Mouse (Mus musculus) intestine, embryonic 14.5 days (tissue): Measurements from ENCODE around the gene Zfp1. TPM values are rescaled to one million over a fixed set of nuclear protein-coding genes. Genes with fewer than 3 reads are reported as not detected.

Experiments used
- ATAC-seq: fragments of 200-750 bp; cut with Nextera tagmentation; replicated peaks from 2 replicates; pipeline ENCODE4 v1.8.0; 2017; ENCODE audit warnings: low read depth, moderate number of reproducible peaks, moderate TSS enrichment, moderate library complexity; ENCODE audit not compliant: low FRiP score, low TSS enrichment
- DNase-seq: peaks from one replicate; pipeline ENCODE4 v3.0.0-alpha.2; 2018; ENCODE audit warnings: low spot score
- H3K27ac ChIP-seq: fragments of 300-500 bp; sonication (generic); 2 replicates; pipeline ENCODE4 v1.5.1; 2014; ENCODE audit warnings: low read depth, mild to moderate bottlenecking, control low read depth
- H3K27me3 ChIP-seq: fragments of 300-500 bp; sonication (generic); replicated peaks from 2 replicates; pipeline ENCODE4 v1.6.1; 2014; ENCODE audit warnings: low read length, control low read depth; ENCODE audit not compliant: control insufficient read depth, insufficient read depth
- H3K36me3 ChIP-seq: fragments of 300-500 bp; sonication (generic); 2 replicates; pipeline ENCODE4 v1.6.1; 2014; ENCODE audit warnings: low read length, control low read depth; ENCODE audit not compliant: control insufficient read depth, insufficient read depth
- H3K4me1 ChIP-seq: fragments of 300-500 bp; sonication (generic); replicated peaks from 2 replicates; pipeline ENCODE4 v1.6.1; 2014; ENCODE audit warnings: low read length, control low read depth, mixed read lengths; ENCODE audit not compliant: control insufficient read depth, insufficient read depth
- H3K4me2 ChIP-seq: fragments of 300-500 bp; sonication (generic); 2 replicates; pipeline ENCODE4 v1.6.1; 2014; ENCODE audit warnings: low read length
- H3K4me3 ChIP-seq: fragments of 300-500 bp; sonication (generic); 2 replicates; pipeline ENCODE4 v1.5.1; 2014; ENCODE audit warnings: low read depth, low read length, control low read depth, mixed read lengths
- H3K9ac ChIP-seq: fragments of 300-500 bp; sonication (generic); 2 replicates; pipeline ENCODE4 v1.6.1; 2014; ENCODE audit warnings: mild to moderate bottlenecking, low read length
- H3K9me3 ChIP-seq: fragments of 300-500 bp; sonication (generic); 2 replicates; pipeline ENCODE4 v1.6.1; 2016; ENCODE audit warnings: low read length, control low read depth; ENCODE audit not compliant: control insufficient read depth
- WGBS: fragments of 180-500 bp; shearing (Covaris S2); extraction: QIAGEN DNeasy Blood & Tissue Kit; methylation state at CpG from one replicate; pipeline ENCODE4 v1.1.7; 2014; 5-methylcytosine and 5-hydroxymethylcytosine counted together
- polyA plus RNA-seq: library from polyadenylated mRNA; unstranded; fragments of >200 nt; fragmentation: Nextera tagmentation; extraction: Ambion mirVana; gene quantifications from 2 replicates; pipeline ENCODE4 v1.2.1, GENCODE M21; 2014

The Zfp1 gene
- polyA plus RNA-seq, 1 experiment from 2014 or later: 20.5 TPM

DNA sequence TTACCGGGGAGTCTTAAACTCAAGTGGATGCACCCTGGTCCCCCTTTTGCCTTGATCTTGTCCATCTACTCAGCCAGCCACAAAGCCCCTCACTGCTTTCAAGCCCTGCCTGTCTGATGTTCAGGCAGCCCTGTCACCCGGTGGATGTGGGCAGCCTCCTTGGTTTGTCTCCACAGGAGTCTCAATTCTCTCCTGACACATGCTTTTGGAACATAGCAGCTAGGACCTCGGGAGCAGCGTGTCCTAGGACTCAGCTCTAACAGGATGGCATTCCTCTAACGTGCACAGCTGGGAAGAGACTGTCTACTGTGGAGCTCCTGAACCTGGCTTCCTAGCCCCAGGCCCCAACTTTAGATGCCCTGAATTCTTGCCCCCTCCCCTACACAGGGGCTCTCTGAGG, 62.5 kb downstream of the Zfp1 start:
- ATAC-seq (no peak), DNase-seq (no peak)
- Histone ChIP-seq H3K27ac (0 out of 2 replicates have a peak overlapping the region, but pooled peaks have one; percentile 43), H3K4me2 (no peak overlapping the region), H3K4me1 (peaks cover 11% of the 10 kb centered on the region; the same call in 1 of the 2 replicates), H3K4me3 (no peak overlapping the region), H3K36me3 (peaks cover 26% of the 10 kb centered on the region), H3K9ac (no peak overlapping the region), H3K27me3 (no peaks in the 10 kb centered on the region), H3K9me3 (no peaks in the 10 kb centered on the region)
- WGBS: 75% methylated on average over 5 of the region's 5 CpGs

DNA sequence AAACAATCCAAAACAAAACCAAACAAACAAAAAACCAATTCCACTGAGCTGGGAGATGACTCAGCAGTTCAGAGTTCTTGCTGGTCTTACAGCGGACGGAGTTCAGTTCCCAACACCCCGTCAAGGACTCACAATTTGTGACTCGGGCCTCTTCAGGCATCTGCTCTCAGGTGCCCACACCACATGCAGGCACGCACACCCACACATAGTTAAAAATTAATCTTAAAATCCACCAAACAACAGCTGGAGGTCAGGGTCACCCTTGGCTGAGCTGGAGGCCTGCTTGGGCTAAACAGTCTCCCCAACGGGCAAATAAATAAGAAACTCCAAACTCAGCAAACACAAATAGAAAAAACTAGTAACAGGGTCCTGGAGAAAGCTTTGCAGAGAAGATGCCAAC, 65.1 kb downstream of the Zfp1 start:
- no peak overlapping the region for H3K4me3 ChIP-seq
- H3K27ac ChIP-seq: no peak overlapping the region
- H3K4me2 ChIP-seq: no peak overlapping the region
- H3K4me1 ChIP-seq: peaks cover 11% of the 10 kb centered on the region; the same call in 1 of the 2 replicates
- peaks cover 52% of the 10 kb centered on the region for H3K36me3 ChIP-seq
- DNase-seq (no peak), ATAC-seq (no peak)
- no peaks in the 10 kb centered on the region for H3K27me3 ChIP-seq
- H3K9ac ChIP-seq: no peak overlapping the region
- WGBS: 72% methylated on average over 6 of the region's 6 CpGs
- H3K9me3 ChIP-seq: no peaks in the 10 kb centered on the region

GRCm38 (mm10) chr8:111709223-111709622, 66.0 kb downstream of the Zfp1 start:
- no peaks in the 10 kb centered on the region for H3K27me3 ChIP-seq
- ATAC-seq (no peak), DNase-seq (no peak)
- H3K9ac ChIP-seq: no peak overlapping the region
- H3K9me3 ChIP-seq: no peaks in the 10 kb centered on the region
- 80% methylated on average over 1 of the region's 1 CpGs for WGBS
- H3K4me1 ChIP-seq: peaks cover 11% of the 10 kb centered on the region; the same call in 1 of the 2 replicates
- no peak overlapping the region for H3K27ac ChIP-seq
- peaks cover 61% of the 10 kb centered on the region for H3K36me3 ChIP-seq
- no peak overlapping the region for H3K4me3 ChIP-seq
- no peak overlapping the region for H3K4me2 ChIP-seq

DNA sequence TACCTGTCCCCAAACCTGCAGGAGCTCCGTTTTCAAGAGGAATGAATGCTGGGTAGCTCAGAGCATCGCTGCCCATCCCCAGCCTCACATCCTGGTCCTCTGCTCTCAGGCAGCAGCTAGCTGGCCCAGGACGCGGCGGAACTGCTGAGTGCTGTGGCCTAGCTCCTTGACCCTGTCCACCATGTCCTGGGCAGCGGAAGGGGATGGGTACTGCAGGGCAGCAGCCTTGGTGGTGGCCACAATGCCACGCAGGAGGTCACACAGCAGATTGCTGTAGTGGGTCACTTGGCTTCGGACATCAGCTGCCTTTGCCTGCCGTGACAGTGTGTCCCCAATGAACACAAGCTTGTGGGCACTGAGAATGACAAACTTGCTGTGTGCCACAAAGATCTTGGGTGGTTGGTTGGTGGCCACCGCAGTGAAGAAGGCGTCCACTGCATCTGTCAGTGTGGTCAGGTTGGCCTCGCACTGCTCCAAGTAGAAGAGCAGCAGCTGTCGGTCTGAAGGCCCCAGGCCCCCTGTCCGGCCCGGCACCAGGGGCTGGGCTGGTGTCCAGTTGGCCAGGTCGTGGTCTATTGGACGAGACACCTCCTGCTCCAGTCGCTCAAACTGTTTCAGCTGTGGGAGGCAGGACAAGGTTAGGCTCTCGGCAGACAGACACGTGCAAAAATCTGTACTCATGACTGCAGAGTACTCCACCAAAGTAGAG, 67.7 kb downstream of the Zfp1 start:
- Histone ChIP-seq H3K4me2 (no peak overlapping the region), H3K36me3 (peaks cover 75% of the 10 kb centered on the region), H3K27ac (no peak overlapping the region), H3K9ac (no peak overlapping the region), H3K4me1 (peaks cover 10% of the 10 kb centered on the region; the same call in 1 of the 2 replicates), H3K9me3 (no peaks in the 10 kb centered on the region), H3K27me3 (no peaks in the 10 kb centered on the region), H3K4me3 (no peak overlapping the region)
- 93% methylated on average over 20 of the region's 20 CpGs for WGBS
- DNase-seq: no peak
- no peak for ATAC-seq

DNA sequence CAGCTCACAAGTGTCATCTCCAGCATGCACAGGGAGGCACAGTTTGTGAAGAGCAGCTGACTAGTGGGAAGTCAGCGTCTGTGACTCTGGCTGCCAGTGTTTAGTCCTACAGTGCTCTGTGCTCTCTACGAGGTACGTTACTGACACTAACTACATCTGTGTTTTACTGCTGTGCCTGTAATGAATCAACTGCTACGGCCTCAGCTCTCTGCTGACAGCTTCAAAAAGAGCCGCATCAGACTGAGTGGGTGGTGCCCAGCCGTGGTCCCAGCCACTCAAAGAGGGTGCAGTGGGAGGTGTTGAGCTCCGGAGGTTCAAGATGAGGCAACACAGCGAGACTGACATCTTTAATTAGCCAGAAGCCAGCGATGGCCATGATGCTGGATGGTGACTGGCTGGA, 68.9 kb downstream of the Zfp1 start:
- ATAC-seq: no peak
- Histone ChIP-seq H3K9ac (no peak overlapping the region), H3K4me1 (peaks cover 21% of the 10 kb centered on the region), H3K4me2 (no peak overlapping the region), H3K4me3 (no peak overlapping the region), H3K27ac (no peak overlapping the region), H3K36me3 (peaks cover 77% of the 10 kb centered on the region), H3K9me3 (no peaks in the 10 kb centered on the region), H3K27me3 (no peaks in the 10 kb centered on the region)
- WGBS: 70% methylated on average over 9 of the region's 9 CpGs
- no peak for DNase-seq

DNA sequence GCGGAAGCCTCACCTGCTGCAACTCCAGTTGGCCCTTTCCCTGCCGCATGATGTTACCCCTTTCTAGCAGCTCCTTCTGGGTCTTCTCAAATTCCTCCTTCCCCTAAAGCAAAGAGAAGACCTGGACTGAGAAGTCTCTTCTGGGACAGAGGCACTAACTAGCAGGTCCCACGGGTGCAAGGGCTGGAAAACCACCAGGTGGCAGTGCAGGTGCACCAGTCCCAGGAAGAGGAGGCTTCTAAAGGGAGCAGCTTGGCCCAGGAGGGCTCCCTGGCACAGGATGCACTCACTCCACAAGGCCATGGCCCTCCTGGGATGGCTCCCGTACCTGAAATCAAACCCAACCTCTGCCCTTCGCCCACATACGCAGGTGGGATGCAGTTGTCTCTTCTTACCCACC, 69.4 kb downstream of the Zfp1 start:
- Histone ChIP-seq H3K4me1 (peaks cover 26% of the 10 kb centered on the region), H3K4me2 (no peak overlapping the region), H3K9ac (no peak overlapping the region), H3K36me3 (peaks cover 79% of the 10 kb centered on the region), H3K4me3 (no peak overlapping the region), H3K27me3 (no peaks in the 10 kb centered on the region), H3K27ac (no peak overlapping the region), H3K9me3 (no peaks in the 10 kb centered on the region)
- WGBS: 82% methylated on average over 6 of the region's 6 CpGs
- peak; percentile 84 for DNase-seq
- no peak for ATAC-seq

- no peak overlapping the region for H3K27ac ChIP-seq
- H3K4me1 ChIP-seq: peaks cover 33% of the 10 kb centered on the region
- ATAC-seq (no peak), DNase-seq (no peak)
- H3K27me3 ChIP-seq: no peaks in the 10 kb centered on the region
- peaks cover 76% of the 10 kb centered on the region for H3K36me3 ChIP-seq
- H3K4me2 ChIP-seq: no peak overlapping the region
- no peaks in the 10 kb centered on the region for H3K9me3 ChIP-seq
- no peak overlapping the region for H3K4me3 ChIP-seq
- 87% methylated on average over 11 of the region's 11 CpGs for WGBS
- H3K9ac ChIP-seq: no peak overlapping the region
These were observed 70.1 kb downstream of the Zfp1 start for GRCm38 (mm10) chr8:111713291-111713690.

- ATAC-seq: no peak
These were observed 70.6 kb downstream of the Zfp1 start for GRCm38 (mm10) chr8:111713817-111714216.

GRCm38 (mm10) chr8:111714295-111714694, 71.1 kb downstream of the Zfp1 start:
- no peak for ATAC-seq

More at GRCm38 (mm10) chr8:111713817-111714216, 70.6 kb downstream of the Zfp1 start:
- no peaks in the 10 kb centered on the region for H3K9me3 ChIP-seq
- no peak overlapping the region for H3K4me2 ChIP-seq
- 94% methylated on average over 25 of the region's 25 CpGs for WGBS
- no peaks in the 10 kb centered on the region for H3K27me3 ChIP-seq
- no peak for DNase-seq
- no peak overlapping the region for H3K4me3 ChIP-seq
- peaks cover 29% of the 10 kb centered on the region for H3K4me1 ChIP-seq
- peaks cover 70% of the 10 kb centered on the region for H3K36me3 ChIP-seq
- no peak overlapping the region for H3K27ac ChIP-seq
- no peak overlapping the region for H3K9ac ChIP-seq

More at GRCm38 (mm10) chr8:111714295-111714694, 71.1 kb downstream of the Zfp1 start:
- Histone ChIP-seq H3K9ac (no peak overlapping the region), H3K4me3 (no peak overlapping the region), H3K36me3 (peaks cover 66% of the 10 kb centered on the region), H3K27ac (no peak overlapping the region), H3K27me3 (no peaks in the 10 kb centered on the region), H3K4me2 (no peak overlapping the region), H3K4me1 (peaks cover 29% of the 10 kb centered on the region), H3K9me3 (no peaks in the 10 kb centered on the region)
- no peak for DNase-seq
- 89% methylated on average over 12 of the region's 12 CpGs for WGBS
